Mouse (Mus musculus): ENCODE measurements around the gene Scrn1.

The Scrn1 gene

GRCm38 (mm10) chr6:54528666-54529065 lies 37.6 kb downstream of the Scrn1 start:
- no peak for DNase-seq

- DNase-seq = peak; percentile 38
Observed at GRCm38 (mm10) chr6:54518758-54519157, 47.5 kb downstream of the Scrn1 start.

- no peak for DNase-seq
Observed at GRCm38 (mm10) chr6:54516512-54517134, 49.7 kb downstream of the Scrn1 start.

- no peak for DNase-seq
Observed at GRCm38 (mm10) chr6:54512256-54512655, 54.0 kb downstream of the Scrn1 start.

- no peak for DNase-seq
Observed at GRCm38 (mm10) chr6:54509264-54509663, 57.0 kb downstream of the Scrn1 start.

- DNase-seq = no peak
Observed at GRCm38 (mm10) chr6:54508256-54508793, 58.0 kb downstream of the Scrn1 start.

- no peak for DNase-seq
Observed at GRCm38 (mm10) chr6:54507808-54508207, 58.5 kb downstream of the Scrn1 start.

GRCm38 (mm10) chr6:54507002-54507401 lies 59.3 kb downstream of the Scrn1 start:
- DNase-seq = peak; percentile 56

- DNase-seq = peak; percentile 49
Observed at GRCm38 (mm10) chr6:54506318-54506717, 60.0 kb downstream of the Scrn1 start.

GRCm38 (mm10) chr6:54502661-54503115 lies 63.6 kb downstream of the Scrn1 start:
- no peak for DNase-seq

GRCm38 (mm10) chr6:54496214-54496613 lies 70.1 kb downstream of the Scrn1 start:
- DNase-seq = no peak

GRCm38 (mm10) chr6:54494612-54495398 lies 71.5 kb downstream of the Scrn1 start:
- no peak for DNase-seq

- no peak for DNase-seq
Observed at GRCm38 (mm10) chr6:54494097-54494496, 72.2 kb downstream of the Scrn1 start.

- no peak for DNase-seq
Observed at GRCm38 (mm10) chr6:54491074-54491473, 75.2 kb downstream of the Scrn1 start.

GRCm38 (mm10) chr6:54485973-54486569 lies 80.2 kb downstream of the Scrn1 start:
- no peak for DNase-seq

- no peak for DNase-seq
Observed at GRCm38 (mm10) chr6:54485435-54485901, 80.8 kb downstream of the Scrn1 start.

- no peak for DNase-seq
Observed at GRCm38 (mm10) chr6:54485000-54485399, 81.3 kb downstream of the Scrn1 start.

GRCm38 (mm10) chr6:54481390-54482112 lies 84.7 kb downstream of the Scrn1 start:
- no peak for DNase-seq

- no peak for DNase-seq
Observed at GRCm38 (mm10) chr6:54478646-54479324, 87.5 kb downstream of the Scrn1 start.

- DNase-seq = peak; percentile 87
Observed at GRCm38 (mm10) chr6:54475926-54476667, 90.2 kb downstream of the Scrn1 start.

Measured in right cerebral cortex, adult 18-20 months (tissue).